Mouse (Mus musculus) lung, adult 2 months (tissue): ENCODE data around the gene Ddit4.

ENCODE experiments used
- CTCF ChIP-seq: fragments of 200-500 bp; IDR thresholded peaks from 2 replicates; pipeline ENCODE4 v1.5.1; 2011; ENCODE audit warnings: mild to moderate bottlenecking, low read length, control low read depth; ENCODE audit not compliant: insufficient read depth
- POLR2A ChIP-seq: fragments of 200-500 bp; IDR thresholded peaks from 2 replicates; pipeline ENCODE4 v1.6.1; 2011; ENCODE audit warnings: low read depth, mild to moderate bottlenecking, control low read depth, low read length, borderline replicate concordance; ENCODE audit errors: extremely low read depth

- TF ChIP-seq CTCF (no peak), POLR2A (no peak)
These were observed 21.4 kb upstream of the Ddit4 start for GRCm38 (mm10) chr10:59972999-59973398.
